Mouse (Mus musculus) cerebellum, adult 9-11 months (tissue): ENCODE measurements around the gene Itga3.
A peak's percentile ranks its signal among the peaks of the same experiment; 100 is the strongest.
"Not testable (repeated sequence)": the region's sequence is repeated elsewhere in the genome, so short reads cannot be mapped to it uniquely, and the experiment has no call there.

Experiments
- DNase-seq: peaks from one replicate; pipeline ENCODE4 v3.0.0; 2022

The Itga3 gene

DNA sequence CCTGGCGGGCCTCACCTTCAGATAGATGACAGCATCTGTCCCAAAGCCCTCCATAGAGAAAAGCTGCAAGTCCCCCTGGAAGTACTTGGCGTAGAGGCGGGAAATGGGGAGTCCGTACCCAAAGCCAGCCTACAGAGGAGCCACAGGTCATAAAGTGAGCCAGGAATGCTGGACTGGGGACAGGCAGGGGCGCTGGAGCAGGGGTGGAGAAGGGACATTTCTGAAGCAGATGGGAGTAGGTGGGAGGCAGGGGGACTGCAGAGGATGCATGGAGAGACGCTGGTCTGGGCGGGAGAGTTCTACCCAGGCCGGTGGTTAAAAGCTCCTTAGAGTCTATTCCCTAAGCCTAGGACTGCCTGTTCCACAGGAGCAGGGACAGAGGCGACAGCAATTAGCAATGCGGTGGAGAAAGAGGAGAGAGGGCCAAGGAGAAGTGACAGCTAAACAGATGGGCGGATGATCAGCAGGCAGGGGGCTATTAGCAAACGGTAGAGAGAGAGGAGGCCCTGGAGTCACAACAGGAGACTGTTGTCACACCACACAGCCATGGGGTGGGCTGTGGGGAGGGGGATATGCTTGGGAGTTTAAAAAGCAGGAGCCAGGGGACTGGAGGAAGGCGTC is 48.6 kb downstream of the Itga3 start:
- no peak for DNase-seq

- DNase-seq, result no peak
Observed at GRCm38 (mm10) chr11:95026849-95027248, 49.8 kb downstream of the Itga3 start.

GRCm38 (mm10) chr11:95026090-95026542 is 50.5 kb downstream of the Itga3 start:
- no peak for DNase-seq

GRCm38 (mm10) chr11:95025227-95026012 is 51.2 kb downstream of the Itga3 start:
- peak; percentile 73 for DNase-seq

GRCm38 (mm10) chr11:95024439-95025184 is 52.0 kb downstream of the Itga3 start:
- peak; percentile 96 for DNase-seq

- DNase-seq, result no peak
Observed at GRCm38 (mm10) chr11:95023481-95023880, 53.1 kb downstream of the Itga3 start.

- no peak for DNase-seq
Observed at GRCm38 (mm10) chr11:95022237-95022992, 54.2 kb downstream of the Itga3 start.

DNA sequence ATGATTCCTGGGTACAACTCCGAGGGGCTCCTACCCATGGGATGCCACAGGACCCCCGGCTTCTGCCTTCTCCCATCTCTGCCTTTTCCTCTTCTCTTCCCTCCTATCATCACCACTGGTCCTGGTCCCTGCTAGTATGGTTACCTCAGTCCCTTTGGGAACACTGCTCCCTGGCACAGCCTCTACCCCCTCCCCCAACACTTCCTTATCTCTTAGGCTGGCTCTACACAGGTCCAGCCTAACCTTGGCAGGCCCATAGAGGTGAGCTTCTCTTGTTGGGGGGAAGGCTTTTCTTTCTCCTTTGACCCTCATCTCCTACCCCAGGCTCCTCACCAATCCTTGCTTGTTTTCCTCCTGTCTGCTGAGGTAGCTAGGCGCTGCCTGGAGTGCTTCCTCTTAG is 61.1 kb downstream of the Itga3 start:
- no peak for DNase-seq

DNA sequence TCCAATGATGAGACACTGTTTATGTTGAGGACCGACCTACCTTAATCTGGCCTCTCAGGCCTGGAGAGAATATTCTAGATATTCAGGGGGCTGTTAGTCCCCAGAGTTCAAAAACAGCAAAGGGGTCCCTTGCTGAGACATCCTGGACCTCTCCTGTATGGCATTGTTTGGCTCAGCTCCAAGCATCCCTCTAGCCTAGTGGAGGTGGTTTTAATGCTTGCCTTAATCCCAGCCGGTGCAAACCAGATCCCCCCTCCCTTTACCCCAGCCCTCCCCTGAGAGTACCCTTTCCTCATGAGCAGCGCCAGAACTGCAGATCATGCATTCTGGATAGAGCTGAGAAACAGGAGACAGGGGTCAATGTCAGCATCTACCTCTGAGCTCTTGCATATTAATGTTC is 64.1 kb downstream of the Itga3 start:
- no peak for DNase-seq

- no peak for DNase-seq
Observed at GRCm38 (mm10) chr11:95012075-95012474, 64.5 kb downstream of the Itga3 start.

- DNase-seq, result no peak
Observed at GRCm38 (mm10) chr11:95011416-95011815, 65.2 kb downstream of the Itga3 start.

DNA sequence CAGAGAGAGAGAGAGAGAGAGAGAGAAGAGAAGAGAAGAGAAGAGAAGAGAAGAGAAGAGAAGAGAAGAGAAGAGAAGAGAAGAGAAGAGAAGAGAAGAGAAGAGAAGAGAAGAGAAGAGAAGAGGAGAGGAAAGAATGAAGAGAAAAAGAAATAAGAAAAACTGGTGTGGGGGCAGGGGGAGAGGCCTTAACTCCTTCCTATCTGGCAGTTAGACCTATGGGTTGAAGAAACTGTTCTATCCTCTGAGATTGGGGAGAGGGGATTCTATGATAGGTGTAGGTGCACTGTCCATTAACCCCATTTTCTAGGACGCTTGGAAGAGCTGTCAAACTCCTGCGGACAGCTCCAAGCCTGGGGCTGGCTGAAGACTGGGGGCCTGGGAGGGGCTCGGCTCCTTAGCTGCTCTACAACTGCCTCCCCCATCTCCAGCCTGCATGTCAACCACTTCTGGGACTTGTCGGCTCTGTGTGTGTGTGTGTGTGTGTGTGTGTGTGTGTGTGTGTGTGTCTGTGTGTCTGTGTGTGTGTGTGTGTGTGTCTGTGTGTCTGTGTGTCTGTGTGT is 65.7 kb downstream of the Itga3 start:
- not testable (repeated sequence) for DNase-seq

- peak; percentile 85 for DNase-seq
Observed at GRCm38 (mm10) chr11:95010141-95010739, 66.4 kb downstream of the Itga3 start.

- peak; percentile 85 for DNase-seq
Observed at GRCm38 (mm10) chr11:95009629-95010014, 67.0 kb downstream of the Itga3 start, which contains the start of gene Samd14. Samd14 (plus strand) TSS chr11:95009879.

DNA sequence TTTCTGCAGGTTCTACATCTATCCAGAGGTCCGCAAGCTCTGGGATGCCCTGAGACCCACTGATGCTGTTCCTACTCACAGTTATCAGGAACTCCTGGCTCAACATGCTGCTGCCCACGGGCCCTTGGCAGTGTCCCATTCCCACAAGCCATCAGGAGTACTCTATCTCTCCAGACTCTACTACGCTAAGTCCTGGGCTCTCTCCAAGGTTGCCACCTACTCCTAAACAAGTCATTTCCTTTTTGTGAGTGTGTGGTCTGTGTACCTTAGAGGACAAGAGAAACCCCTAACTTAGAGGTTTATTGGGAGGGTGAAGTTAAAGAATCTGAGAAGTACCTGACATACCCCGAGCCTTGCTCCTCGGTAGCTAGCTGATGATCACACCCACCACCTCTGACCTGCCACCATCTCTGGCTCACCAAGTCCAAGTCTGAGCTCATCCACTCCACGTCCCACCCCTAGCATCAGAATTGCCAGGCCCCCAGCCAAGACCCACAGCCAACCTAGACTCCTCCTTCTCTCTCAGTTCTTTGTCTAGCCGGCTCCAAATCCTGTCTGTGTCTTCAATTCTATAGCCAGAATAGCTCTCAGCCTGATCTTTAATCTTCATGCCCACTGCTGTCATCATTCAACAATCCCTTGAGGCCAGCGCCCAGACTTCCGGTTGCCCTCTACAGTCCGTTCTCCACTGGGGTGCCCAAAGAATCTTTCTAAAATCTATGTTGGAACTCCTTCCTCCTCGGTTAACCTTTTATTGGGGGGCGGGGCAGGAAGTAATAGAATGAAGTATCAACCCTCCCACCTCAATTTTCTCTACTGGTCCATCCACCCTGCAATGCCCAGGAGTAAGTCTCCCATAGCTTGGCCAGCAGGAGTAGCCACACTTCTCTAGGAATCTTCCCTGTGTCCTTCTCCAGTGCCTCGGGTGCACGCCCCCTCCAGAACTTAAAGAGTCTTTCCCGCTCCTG is 67.7 kb downstream of the Itga3 start:
- DNase-seq, result no peak

- no peak for DNase-seq
Observed at GRCm38 (mm10) chr11:95007418-95007817, 69.2 kb downstream of the Itga3 start.

DNA sequence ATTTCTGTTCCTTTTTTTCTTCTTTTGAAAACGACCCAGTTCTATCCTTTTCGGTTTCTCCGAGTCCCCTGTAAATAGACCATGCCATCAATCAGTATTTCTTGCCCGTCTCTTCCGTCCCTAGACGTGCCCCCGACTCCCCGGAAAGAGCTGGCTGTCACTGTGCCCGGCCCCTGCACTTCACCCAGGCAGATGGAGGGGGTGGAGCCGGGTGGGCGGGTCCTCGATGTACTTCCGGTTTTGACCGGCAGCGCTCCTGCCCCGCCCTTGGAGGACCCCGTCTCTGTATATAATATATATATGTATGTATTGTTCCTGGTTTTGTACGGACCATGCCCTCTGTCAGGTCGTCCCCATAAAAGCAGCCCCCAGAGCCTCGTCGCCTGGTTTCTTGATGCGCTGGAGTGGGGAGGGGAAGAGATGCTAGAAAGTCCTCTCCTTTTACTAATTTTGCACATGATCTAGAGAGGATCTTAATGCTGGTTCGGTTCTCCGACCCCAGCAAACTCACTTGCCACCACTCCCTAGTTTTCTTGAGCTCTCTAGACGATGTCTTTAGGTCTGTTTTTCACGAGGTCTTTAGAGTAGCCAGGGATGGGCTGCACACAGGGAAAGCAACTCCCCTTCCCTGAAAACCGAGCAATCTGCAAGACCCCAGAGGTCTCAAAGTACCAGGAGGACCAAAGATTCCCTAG is 69.9 kb downstream of the Itga3 start:
- DNase-seq, result peak; percentile 81

DNA sequence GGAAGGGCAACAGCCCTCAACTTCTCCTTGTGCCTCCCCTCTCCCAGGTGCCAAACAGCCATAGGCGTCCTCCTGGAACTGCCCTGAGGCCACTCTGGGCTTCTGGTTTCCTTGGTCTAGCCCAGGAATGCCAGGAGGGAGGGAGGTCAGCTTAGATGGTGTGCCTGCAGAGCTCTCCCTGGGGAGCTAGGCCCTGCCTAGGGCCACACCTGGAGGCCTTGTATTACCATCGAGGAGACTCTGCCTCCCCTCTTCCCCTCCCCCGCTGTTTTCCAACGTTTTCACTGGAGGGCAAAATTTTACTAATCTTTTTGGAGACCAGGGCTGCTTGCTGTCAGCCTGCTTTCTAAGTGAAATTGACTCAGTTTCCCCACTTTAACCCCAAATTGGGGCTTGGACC is 70.6 kb downstream of the Itga3 start:
- DNase-seq, result peak; percentile 68

DNA sequence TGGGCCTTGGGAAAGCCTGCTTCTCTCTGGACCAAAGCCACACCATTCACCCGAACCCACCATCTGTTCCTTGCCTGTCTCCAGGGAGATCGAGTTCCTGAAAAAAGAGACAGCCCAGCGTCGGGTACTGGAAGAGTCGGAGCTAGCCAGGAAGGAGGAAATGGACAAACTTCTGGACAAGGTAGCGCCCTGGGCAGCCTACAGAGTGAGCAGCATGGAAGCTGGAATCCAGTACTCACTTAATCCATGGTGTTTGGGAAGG is 71.7 kb downstream of the Itga3 start:
- DNase-seq, result no peak

GRCm38 (mm10) chr11:95004136-95004936 is 72.3 kb downstream of the Itga3 start:
- peak; percentile 70 for DNase-seq
